Mouse (Mus musculus): Measurements from ENCODE around the gene Gpr19.

DNA sequence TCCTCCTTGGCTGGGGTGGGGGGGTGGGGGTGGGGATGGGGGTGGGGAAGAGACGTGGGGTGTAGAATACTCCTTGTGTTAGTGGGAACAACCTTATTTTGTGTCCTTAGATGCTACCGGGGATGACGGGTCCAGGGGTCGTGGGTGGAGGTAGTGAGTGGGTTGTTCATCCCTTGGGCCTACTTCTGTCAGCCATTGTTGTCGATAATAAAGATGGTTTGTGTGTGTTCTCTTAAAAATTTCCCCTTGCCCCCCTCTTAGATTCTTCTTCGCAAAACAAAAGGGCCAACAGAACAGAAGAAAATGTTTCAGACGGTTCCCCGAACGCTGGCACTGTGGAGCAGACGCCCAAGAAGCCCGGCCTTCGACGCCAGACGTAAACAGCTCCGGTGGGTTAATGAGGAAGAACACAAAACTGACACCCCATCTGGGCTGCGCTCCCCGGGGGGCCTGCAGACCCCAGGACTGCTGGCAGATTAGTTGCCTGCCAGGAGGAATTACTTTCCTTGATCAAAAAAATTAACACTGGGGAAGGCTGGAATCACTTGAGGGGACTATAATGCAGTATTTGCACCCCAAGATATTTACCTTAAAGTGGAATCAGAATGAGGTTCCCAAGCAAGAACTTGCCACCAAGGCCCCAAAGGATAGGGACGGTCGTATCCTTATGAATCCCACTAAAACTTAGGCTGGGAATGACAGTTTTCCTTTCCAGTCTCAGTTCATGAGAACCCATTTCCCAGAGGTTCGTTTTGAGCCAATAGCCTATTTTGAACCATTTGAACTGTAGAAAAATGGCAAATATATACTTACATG, 23.5 kb upstream of the Gpr19 start:
- TF ChIP-seq CTCF (IDR thresholded peaks at IDR 0.05; ENCODE audit: low read depth) (no peak), EP300 (IDR thresholded peaks at IDR 0.05; ENCODE audit: low read depth) (no peak)

Data from liver, postnatal 0 days (tissue).